Mouse (Mus musculus) activated CD4-positive, CD25-positive, alpha-beta regulatory T cell, adult 4 months (primary cell): Measurements from ENCODE around the gene Eras. TPM values are rescaled to one million over a fixed set of nuclear protein-coding genes. Genes with fewer than 3 reads are reported as not detected.
"Not testable (repeated sequence)": the region's sequence is repeated elsewhere in the genome, so short reads cannot be mapped to it uniquely, and the experiment has no call there.

ENCODE experiments used
- ATAC-seq: one replicate; pipeline ENCODE4 v1.8.0; 2017
- polyA plus RNA-seq, 2 experiments: library from polyadenylated mRNA; unstranded; fragments of 100-300 nt; shearing (Covaris generic); gene quantifications; one replicate each; pipeline ENCODE4 v1.2.1; 2017

Eras gene
- not detected for polyA plus RNA-seq

GRCm38 (mm10) chrX:7928270-7928790, at the start of gene Eras:
Gene Eras, minus strand, starts transcription at chrX:7928607.
- ATAC-seq = no peak

DNA sequence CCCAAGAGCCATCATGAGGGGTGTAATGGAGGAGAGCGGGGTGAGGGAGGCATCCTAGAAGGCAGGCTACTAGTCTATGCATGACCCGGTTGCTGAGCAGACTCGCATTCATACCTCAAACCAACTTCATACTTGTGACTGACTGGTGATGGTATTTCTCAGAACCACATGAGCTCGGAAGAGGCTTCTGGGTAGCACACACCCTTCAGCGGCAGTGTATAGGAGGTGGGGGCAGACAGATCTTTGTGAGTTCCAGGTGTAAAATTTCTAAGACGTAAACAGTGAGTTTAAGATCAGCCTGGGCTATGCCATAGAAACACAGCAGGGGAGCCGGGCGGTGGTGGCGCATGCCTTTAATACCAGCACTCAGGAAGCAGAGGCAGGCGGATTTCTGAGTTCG, 49.5 kb upstream of the Eras start, which contains the start of gene Gata1:
Gata1 (minus strand) TSS at position 180 of the 400 bp plus-strand sequence.
- peak; percentile 76 for ATAC-seq

GRCm38 (mm10) chrX:7971292-7971691, 42.9 kb upstream of the Eras start:
- no peak for ATAC-seq

GRCm38 (mm10) chrX:7968899-7969298, 40.5 kb upstream of the Eras start:
- ATAC-seq = no peak

DNA sequence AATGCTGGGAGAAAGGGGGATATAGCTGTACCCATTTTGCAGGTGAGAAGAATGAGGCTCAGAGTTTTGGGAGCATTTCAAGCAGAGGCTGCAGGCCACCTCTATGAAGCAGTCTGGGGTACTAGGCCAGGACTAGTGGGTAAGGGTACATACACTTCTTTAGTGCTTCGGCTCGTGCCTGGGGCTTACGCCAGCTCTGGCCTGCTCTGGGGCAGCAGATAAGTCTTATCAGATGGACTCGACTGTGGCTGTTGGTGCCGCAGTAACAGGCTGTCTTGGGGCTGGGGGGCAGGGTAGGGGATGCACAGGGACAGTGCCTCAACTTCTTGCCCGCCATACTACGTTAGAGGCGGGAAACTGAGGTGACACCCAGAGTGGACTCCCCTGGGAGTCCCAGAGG, 39.8 kb upstream of the Eras start:
- no peak for ATAC-seq

- ATAC-seq = no peak
Observed at GRCm38 (mm10) chrX:7967596-7968201, 39.3 kb upstream of the Eras start.

DNA sequence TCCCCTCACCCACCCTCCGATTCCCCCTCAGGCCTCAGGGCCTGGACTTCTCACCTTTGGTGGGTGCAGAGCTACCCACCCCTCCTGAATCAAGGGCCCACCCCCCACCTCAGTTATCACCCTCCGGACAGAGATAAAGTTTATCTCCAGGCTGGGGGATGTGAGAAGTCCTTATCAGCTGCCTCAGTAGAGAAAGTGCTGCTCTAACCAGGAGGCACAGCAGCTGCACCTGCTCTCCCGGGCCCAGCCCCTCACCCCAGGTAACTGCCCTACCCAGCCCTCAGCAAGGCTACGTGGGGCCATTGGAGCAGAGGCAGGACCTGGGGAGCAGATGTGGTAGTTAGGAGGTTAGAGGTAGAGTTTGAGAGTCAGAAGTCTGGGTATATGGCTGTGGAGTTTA, 37.8 kb upstream of the Eras start:
- no peak for ATAC-seq

GRCm38 (mm10) chrX:7963829-7964626, 35.6 kb upstream of the Eras start:
- ATAC-seq = peak; percentile 79

- no peak for ATAC-seq
Observed at GRCm38 (mm10) chrX:7958868-7959267, 30.5 kb upstream of the Eras start.

- no peak for ATAC-seq
Observed at GRCm38 (mm10) chrX:7950091-7950490, 21.7 kb upstream of the Eras start.

DNA sequence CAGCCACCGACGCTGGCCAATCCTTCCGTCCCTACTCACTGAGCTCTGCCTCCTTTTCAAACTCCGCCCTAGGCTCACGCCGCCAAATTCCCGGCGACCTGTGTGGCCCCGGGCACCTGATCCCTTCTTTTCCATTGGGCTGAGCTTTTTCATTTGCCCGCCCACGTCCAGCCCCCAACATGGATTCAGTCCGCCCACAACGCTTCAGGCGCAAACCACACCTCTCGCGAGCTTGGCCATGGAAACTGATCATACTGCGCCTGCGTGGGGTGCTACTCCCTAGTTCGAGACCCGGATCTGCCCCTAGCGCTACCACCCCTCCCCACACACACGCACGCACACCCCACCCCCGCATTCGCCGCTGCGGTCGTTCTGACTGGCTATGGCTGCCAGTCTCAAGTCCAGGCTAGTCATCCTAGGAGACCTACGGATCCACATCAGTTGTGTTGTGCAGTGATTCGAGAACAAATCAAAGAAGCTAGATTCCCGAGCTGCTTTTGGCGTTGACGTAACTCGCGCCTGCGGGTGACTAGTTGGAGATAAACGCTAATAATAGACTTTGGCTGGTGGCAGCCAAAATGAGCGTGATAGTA, 19.6 kb upstream of the Eras start:
- peak; percentile 92 for ATAC-seq

DNA sequence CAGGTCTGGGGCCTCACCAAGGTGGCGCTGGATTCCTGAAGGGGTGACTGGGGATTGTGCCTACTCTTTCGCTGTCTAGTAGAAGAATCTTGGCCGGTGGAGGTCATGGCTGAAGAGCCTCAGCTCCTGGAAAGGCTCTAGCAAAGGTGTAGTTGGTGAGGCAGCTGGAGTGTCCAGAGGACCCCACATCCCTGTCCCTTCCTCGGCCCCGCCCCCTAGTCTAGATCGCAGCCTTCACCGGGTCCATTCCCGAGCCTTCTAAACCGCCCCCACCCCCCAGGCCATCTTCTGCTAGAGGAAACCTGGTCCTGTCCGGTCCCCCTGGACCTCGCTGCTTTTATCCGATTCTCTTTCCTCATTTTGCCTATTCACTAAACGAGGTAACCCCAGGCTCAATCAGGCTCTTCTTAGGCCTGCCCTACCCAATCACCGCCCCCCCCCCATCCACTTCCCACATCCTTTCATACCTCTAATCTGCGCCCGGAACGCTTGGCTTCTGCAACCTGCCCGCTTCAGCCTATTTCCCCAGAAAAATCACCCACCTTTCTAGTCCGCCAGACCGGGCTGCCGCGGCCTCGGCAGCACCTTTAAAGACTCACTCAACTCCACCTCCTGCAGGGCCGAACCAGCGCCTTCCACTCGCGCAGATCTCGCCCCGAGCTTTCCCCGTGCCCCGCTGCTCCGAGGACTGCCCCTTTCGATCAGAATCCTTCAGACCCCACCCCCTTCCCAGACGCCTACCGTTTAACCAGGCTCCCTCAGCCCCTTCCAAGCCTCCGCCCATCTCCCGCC, 18.9 kb upstream of the Eras start, which contains the start of gene Hdac6:
Hdac6 (minus strand) TSS at position 782 of the 792 bp plus-strand sequence.
- peak; percentile 13 for ATAC-seq

GRCm38 (mm10) chrX:7945618-7946017, 17.2 kb upstream of the Eras start:
- no peak for ATAC-seq

DNA sequence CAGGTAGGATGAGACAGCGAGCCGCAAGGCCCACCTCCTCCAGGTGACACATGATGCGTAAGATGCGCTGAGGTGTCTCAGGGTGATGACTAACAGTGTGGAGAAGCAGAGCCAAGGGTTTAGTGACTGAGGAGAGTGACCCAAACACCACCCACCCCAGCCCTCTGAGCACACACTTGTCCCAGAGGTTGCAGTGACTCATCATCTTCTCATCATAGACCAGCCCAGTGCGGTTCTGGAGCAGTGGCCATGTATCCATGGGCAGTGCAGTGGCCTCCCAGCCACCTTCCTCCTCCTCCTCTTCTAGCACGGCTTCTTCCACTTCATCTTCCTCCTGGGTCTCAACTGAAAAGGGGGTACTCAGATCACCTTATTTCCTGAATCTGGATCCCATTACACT, 9.3 kb upstream of the Eras start:
- ATAC-seq = no peak

- ATAC-seq = no peak
Observed at GRCm38 (mm10) chrX:7936874-7937273, 8.5 kb upstream of the Eras start.

DNA sequence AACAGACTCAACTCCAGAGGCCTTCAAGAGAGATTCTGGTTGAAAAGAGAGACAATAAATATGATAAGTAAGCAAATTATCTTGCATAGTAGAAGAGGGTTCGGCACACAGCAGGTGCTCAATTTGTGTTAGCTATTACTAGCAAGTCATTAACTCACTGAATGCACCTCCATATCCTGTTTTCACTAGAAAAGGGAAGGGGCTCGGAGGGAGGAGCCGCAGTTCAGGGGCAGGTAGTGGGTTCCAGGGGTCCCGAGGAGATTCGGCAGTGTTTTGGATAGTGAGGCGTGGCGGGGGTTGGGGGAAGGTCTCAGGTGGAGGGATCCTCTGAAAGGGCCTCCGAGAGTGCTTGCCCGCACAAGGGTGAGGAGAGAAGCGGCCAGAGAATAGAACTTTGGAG, 1.3 kb downstream of the Eras start:
- no peak for ATAC-seq

- no peak for ATAC-seq
Observed at GRCm38 (mm10) chrX:7926266-7926665, 2.1 kb downstream of the Eras start.

- no peak for ATAC-seq
Observed at GRCm38 (mm10) chrX:7922032-7922431, 6.4 kb downstream of the Eras start.

DNA sequence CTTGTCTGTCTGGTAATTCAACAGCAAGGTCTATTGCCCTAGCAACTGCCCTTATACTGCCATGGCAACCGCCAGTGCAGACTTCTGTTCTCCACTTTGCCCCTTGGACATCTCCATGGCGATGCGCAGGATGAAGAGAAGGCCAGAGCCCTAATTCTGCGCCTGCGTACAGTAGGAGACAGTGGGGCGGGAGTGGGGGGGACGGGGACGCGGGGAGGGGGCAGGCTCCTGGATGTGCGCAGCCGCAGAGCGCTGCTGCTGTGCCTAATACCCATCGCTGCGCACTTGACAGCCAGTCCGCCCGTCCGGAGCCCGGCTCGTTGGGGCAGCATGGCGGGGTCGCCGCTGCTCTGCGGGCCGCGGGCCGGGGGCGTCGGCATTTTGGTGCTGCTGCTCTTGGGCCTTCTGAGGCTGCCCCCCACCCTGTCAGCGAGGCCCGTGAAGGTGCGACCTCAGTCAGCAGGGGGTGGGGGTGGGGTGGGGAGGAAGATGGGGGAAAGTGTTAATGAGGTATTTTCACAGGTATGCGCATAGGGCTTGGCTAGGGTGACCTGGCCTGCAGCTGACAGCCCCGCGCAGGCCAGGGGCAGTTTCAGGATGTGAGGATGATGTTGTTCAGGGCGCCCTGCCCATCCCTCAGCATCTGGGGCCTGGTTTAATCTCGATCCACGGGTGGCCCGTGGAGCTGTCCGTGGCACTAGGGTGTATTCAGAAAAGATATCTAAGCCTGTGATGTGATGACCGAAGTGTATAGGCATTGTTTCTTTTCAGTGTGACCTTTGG, 8.6 kb downstream of the Eras start, which contains the start of gene Pcsk1n:
Pcsk1n (plus strand) TSS at position 222 of the 783 bp plus-strand sequence.
- no peak for ATAC-seq

- not testable (repeated sequence) for ATAC-seq
Observed at GRCm38 (mm10) chrX:7917960-7918359, 10.4 kb downstream of the Eras start.

- not testable (repeated sequence) for ATAC-seq
Observed at GRCm38 (mm10) chrX:7915669-7916068, 12.7 kb downstream of the Eras start.

DNA sequence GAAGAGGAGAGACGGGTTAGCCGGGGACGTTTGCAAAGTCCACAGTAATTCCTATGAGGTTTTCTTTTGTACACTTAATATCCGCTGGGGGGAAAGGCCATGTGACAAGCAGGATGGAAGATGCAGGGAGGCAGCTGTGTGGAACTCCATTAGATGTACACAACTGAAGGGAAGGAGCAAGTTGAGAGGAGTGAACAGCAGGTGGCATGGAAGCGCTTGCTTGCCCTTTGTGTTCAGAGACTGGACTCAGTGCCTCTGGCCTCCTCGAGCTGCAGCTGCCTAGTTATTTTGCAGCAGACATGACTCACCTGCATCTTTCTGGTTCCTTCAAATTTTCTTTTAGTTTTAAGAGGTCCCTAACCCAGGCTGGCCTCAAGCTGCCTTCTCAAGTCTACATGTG, 17.9 kb downstream of the Eras start:
- ATAC-seq = no peak
